Mouse (Mus musculus) bone marrow, adult 2 months (tissue): ENCODE results near the gene Nup43. TPM values are rescaled to one million over a fixed set of nuclear protein-coding genes. Genes with fewer than 3 reads are reported as not detected.

Experiments used
- H3K27ac ChIP-seq: fragments of 200-500 bp; 2 replicates; pipeline ENCODE4 v1.5.1; 2012; ENCODE audit warnings: low read depth, mild to moderate bottlenecking, control low read depth, inconsistent platforms, low read length; ENCODE audit not compliant: control insufficient read depth, poor library complexity, insufficient read depth
- H3K4me1 ChIP-seq: fragments of 200-500 bp; 2 replicates; pipeline ENCODE4 v1.6.1; 2011; ENCODE audit warnings: low read length; ENCODE audit not compliant: control insufficient read depth, insufficient read depth
- H3K4me3 ChIP-seq: fragments of 200-500 bp; replicated peaks from 2 replicates; pipeline ENCODE3; 2011; ENCODE audit warnings: mild to moderate bottlenecking, low read depth, low read length, control low read depth; ENCODE audit not compliant: control insufficient read depth
- CTCF ChIP-seq: fragments of 200-500 bp; IDR thresholded peaks from 2 replicates; pipeline ENCODE4 v1.5.1; 2011; ENCODE audit warnings: low read length, control low read depth; ENCODE audit not compliant: control insufficient read depth, insufficient read depth
- POLR2A ChIP-seq: fragments of 200-500 bp; IDR thresholded peaks from 2 replicates; pipeline ENCODE4 v1.6.1; 2011; ENCODE audit warnings: low read depth, mild to moderate bottlenecking, control low read depth, low read length, borderline replicate concordance; ENCODE audit not compliant: control insufficient read depth
- WGBS: fragments of 180-500 bp; shearing (Covaris S2); methylation state at CpG from one replicate; pipeline ENCODE4 v1.1.7; 2018; 5-methylcytosine and 5-hydroxymethylcytosine counted together
- polyA plus RNA-seq: library from polyadenylated mRNA; stranded (reverse); fragments of >200 nt; gene quantifications from 2 replicates; pipeline ENCODE4 v1.2.4, GENCODE M21; 2011; ENCODE audit warnings: low replicate concordance; ENCODE audit not compliant: missing spikeins, insufficient read depth, insufficient read length

Gene Nup43
- polyA plus RNA-seq, 1 experiment: 14.6 TPM

DNA sequence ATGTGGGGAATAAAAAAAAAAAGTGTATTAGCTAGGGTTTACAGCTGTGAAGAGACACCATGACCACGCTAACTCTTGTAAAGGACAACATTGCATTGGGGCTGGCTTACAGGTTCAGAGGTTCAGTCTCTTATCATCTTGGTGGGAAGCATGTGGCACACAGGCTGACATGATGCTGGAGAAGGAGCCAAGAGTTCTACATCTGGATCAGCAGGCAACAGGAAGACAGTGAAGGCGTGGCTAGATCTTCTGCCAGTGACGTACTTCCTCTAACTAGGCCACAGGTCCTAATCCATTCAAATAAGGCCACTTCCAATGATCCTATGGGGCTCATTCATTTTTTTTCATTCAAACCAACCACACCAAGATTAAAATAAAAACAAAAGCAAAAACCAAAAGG is 32.8 kb downstream of the Nup43 start:
- Histone ChIP-seq H3K4me3 (no peak overlapping the region), H3K4me1 (no peaks in the 10 kb centered on the region), H3K27ac (no peak overlapping the region)
- 53% methylated on average over 3 of the region's 3 CpGs for WGBS
- no peak for TF ChIP-seq POLR2A
- no peak for TF ChIP-seq CTCF

DNA sequence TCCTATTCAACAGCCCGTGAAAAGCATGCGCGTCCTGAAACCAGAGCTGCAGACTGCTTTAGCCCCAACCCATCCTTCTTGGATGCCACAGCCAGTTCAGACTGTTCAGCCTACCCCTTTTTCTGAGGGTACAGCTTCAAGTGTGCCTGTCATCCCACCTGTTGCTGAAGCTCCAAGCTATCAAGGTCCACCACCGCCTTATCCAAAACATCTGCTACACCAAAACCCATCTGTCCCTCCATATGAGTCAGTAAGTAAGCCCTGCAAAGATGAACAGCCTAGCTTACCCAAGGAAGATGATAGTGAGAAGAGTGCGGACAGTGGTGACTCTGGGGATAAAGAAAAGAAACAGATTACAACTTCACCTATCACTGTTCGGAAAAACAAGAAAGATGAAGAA is 35.3 kb downstream of the Nup43 start:
- Histone ChIP-seq H3K4me1 (no peaks in the 10 kb centered on the region), H3K27ac (no peak overlapping the region)
- WGBS: 96% methylated on average over 6 of the region's 6 CpGs

DNA sequence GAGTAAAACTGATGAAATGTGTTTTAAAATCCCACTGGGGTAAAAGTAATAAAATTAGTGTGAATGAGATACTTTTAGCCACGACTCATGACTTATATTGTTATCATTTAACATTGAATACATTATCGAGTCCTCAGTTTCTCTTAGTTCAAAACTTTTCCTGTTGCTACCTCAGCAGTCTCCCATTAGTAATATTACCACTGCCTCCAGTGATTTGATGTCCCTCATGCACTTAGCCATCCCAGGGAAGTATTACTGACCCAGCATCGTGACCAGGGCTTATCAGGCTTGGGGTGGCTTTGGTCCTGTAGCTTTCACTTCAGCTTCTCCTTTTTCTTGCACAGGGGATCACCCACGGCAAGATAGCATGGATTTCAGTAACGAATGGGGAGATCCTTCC is 42.8 kb downstream of the Nup43 start:
- H3K27ac ChIP-seq: no peak overlapping the region
- H3K4me3 ChIP-seq: no peak overlapping the region
- H3K4me1 ChIP-seq: no peaks in the 10 kb centered on the region
- WGBS: 78% methylated on average over 5 of the region's 5 CpGs
- TF ChIP-seq CTCF: no peak
- TF ChIP-seq POLR2A: no peak

More for the DNA sequence above, 35.3 kb downstream of the Nup43 start:
- no peak for TF ChIP-seq CTCF
- TF ChIP-seq POLR2A: no peak
- H3K4me3 ChIP-seq: no peak overlapping the region

DNA sequence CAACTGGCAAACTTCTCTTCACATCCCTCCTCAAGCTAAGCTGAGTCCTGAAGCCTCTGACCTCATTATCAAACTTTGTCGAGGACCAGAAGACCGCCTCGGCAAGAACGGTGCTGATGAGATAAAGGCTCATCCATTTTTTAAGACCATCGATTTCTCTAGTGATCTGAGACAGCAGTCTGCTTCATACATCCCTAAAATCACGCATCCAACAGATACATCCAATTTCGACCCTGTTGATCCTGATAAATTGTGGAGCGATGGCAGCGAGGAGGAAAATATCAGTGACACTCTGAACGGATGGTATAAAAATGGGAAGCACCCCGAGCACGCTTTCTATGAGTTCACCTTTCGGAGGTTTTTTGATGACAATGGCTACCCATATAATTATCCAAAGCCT is 45.2 kb downstream of the Nup43 start:
- TF ChIP-seq POLR2A (no peak), CTCF (no peak)
- no peak overlapping the region for H3K27ac ChIP-seq
- no peak overlapping the region for H3K4me3 ChIP-seq
- WGBS: 91% methylated on average over 13 of the region's 13 CpGs
- H3K4me1 ChIP-seq: no peaks in the 10 kb centered on the region

DNA sequence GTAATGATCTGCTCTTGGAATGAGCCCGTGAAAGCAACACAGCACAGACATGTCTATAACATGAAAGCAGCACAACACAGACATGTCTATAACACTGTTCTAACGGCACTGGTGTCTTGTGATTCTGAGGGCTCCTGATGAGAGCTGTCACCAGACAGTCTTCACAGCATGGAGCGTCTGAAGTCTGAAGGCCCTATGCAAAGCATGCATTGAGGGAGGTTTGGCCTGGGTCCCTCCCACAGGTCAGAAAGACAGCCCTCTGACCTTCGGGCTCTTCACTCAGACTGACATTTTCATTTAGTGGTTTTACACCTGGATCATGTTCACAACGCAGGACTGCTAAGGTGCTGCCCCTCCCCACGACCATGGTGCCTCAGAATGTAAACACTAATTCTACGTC is 47.8 kb downstream of the Nup43 start:
- TF ChIP-seq CTCF (no peak), POLR2A (no peak)
- WGBS: 85% methylated on average over 7 of the region's 7 CpGs
- Histone ChIP-seq H3K4me3 (no peak overlapping the region), H3K27ac (no peak overlapping the region), H3K4me1 (no peaks in the 10 kb centered on the region)

DNA sequence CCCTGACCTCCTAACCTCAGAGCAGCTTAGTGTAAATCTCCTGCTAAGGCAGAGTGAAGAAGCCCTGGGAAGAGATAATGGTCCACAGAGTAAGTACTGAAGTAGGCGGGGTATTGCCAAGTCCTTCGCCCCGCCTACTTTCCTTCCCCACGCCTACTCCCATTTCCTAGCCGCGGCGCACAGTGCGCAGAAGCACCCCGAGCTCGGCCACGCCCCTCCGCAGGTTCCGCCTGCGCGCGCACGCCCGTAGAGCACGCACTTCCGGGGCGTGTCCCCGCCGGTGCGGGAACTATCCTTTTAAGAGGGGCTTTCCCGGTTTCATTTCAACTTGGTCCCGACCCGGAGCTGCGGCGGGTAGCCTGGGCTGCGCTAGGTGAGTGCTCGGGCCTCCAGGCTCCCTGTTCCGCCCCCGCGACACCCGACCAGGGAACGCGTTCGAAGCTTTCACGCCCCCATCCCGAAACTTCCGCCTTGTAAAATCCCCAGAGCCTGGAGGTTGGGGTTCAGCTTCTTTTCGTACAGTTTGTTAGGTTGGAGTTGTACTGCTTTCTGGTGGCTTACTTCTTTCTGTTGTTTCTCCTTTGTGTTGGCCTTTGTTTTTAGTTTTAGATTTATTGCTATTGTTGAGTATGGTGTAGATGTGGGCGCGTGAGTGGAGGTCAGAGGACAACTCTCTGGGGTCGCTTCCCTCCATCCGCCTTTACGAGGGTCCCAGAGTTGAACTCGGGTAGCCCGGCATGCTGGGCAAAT is 58.6 kb downstream of the Nup43 start, which contains the start of gene Katna1:
Gene Katna1 (plus strand): TSS at position 250 of the 750 bp plus-strand sequence.
- peak within 1 kb of the TSS; percentile 83 for H3K4me3 ChIP-seq
- no peaks in the 10 kb centered on the region; the same call in 1 of the 2 replicates for H3K4me1 ChIP-seq
- H3K27ac ChIP-seq: peak within 1 kb of the TSS; percentile 69
- under 1% methylated on average over 49 of the region's 49 CpGs for WGBS
- TF ChIP-seq POLR2A: peak; percentile 48; the same call in 1 of the 2 replicates
- TF ChIP-seq CTCF: no peak

DNA sequence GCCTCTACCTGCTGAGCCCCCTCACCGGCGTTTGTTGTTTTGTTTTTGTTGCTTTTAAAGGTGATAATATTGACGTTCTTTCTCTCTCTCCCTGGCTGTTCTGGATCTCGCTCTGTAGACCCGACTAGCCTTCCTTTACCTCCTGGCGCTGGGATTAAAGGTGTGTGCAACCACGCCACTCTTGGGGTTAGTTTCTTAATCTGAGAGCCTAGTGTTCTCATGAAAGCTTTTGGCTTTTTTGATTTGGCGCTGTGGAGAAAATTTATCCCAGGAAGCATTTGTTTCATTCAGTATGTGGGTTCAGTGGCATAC is 59.2 kb downstream of the Nup43 start:
- TF ChIP-seq CTCF: no peak
- TF ChIP-seq POLR2A: no peak
- H3K4me1 ChIP-seq: no peaks in the 10 kb centered on the region; the same call in 1 of the 2 replicates
- under 1% methylated on average over 8 of the region's 8 CpGs for WGBS
- peak overlapping the region; percentile 83 for H3K4me3 ChIP-seq
- H3K27ac ChIP-seq: peak overlapping the region; percentile 46

DNA sequence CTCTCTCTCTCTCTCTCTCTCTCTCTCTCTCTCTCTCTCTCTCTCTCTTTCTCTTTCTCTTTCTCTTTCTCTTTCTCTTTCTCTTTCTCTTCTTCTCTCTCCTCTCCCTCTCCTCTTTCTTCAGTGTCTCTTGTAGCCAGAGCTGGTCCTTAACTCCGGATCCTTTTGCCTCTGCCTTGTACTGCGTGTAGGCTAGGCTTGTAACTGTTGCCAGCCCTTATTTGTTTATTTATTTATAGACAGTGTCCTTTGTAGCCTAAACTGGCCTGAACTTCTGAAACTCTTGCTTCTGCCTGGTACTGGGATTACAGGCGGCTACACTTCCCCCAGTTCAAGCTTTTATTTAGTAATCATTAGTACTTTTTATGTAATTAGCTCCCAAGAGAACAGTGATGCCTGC is 59.7 kb downstream of the Nup43 start:
- WGBS: 9% methylated on average over 3 of the region's 3 CpGs
- H3K27ac ChIP-seq: no peak overlapping the region
- TF ChIP-seq CTCF (no peak), POLR2A (no peak)
- H3K4me1 ChIP-seq: no peaks in the 10 kb centered on the region; the same call in 1 of the 2 replicates
- H3K4me3 ChIP-seq: peak overlapping the region; percentile 53

Other genes starting within 250 kb of the Nup43 start
- gene Ulbp1, start 193.9 kb upstream of the Nup43 start, polyA plus RNA-seq: 3.8 and 5.6 TPM in 2 replicates
- gene Lrp11, start 77.7 kb upstream of the Nup43 start, polyA plus RNA-seq: 1.5 TPM in 2 replicates
- gene Pcmt1, start 13.6 kb downstream of the Nup43 start, polyA plus RNA-seq: 45.7 and 71.7 TPM in 2 replicates
- 6.0 and 6.2 TPM in 2 replicates for gene Lats1, start 13.7 kb downstream of the Nup43 start, polyA plus RNA-seq
- 20.5 and 71.3 TPM in 2 replicates for gene Katna1, start 58.5 kb downstream of the Nup43 start, polyA plus RNA-seq
- gene Ginm1, start 125.3 kb downstream of the Nup43 start, polyA plus RNA-seq: 14.3 and 36.3 TPM in 2 replicates
- gene Ppil4, start 125.4 kb downstream of the Nup43 start, polyA plus RNA-seq: 21.1 and 44.7 TPM in 2 replicates
- gene Zc3h12d, start 165.0 kb downstream of the Nup43 start, polyA plus RNA-seq: 1.1 and 4.9 TPM in 2 replicates